Mouse (Mus musculus) forebrain, embryonic 11.5 days (tissue): Measurements from ENCODE around the gene Pp2d1. TPM values are rescaled to one million over a fixed set of nuclear protein-coding genes. Genes with fewer than 3 reads are reported as not detected.

Experiments used
- ATAC-seq: fragments of 200-750 bp; cut with Nextera tagmentation; replicated peaks from 2 replicates; pipeline ENCODE4 v1.8.0; 2017; ENCODE audit warnings: moderate TSS enrichment; ENCODE audit not compliant: low FRiP score
- DNase-seq: peaks from one replicate; pipeline ENCODE4 v3.0.0-alpha.2; 2017; ENCODE audit warnings: low spot score
- H3K27ac ChIP-seq: fragments of 300-500 bp; sonication (generic); 2 replicates; pipeline ENCODE4 v1.5.1; 2014; ENCODE audit warnings: low read depth, low read length
- H3K27me3 ChIP-seq: fragments of 300-500 bp; sonication (generic); 2 replicates; pipeline ENCODE4 v1.6.1; 2014; ENCODE audit warnings: mild to moderate bottlenecking, low read length, mixed read lengths; ENCODE audit not compliant: control insufficient read depth, insufficient read depth
- H3K36me3 ChIP-seq: fragments of 300-500 bp; sonication (generic); 2 replicates; pipeline ENCODE4 v1.6.1; 2014; ENCODE audit warnings: mild to moderate bottlenecking, low read length, moderate library complexity, mixed read lengths; ENCODE audit not compliant: control insufficient read depth, insufficient read depth
- H3K4me1 ChIP-seq: fragments of 300-500 bp; sonication (generic); replicated peaks from 2 replicates; pipeline ENCODE4 v1.6.1; 2014; ENCODE audit warnings: low read length, mixed read lengths; ENCODE audit not compliant: control insufficient read depth, insufficient read depth
- H3K4me2 ChIP-seq: fragments of 300-500 bp; sonication (generic); 2 replicates; pipeline ENCODE4 v1.6.1; 2014; ENCODE audit warnings: low read depth, mild to moderate bottlenecking, low read length, moderate library complexity, mixed read lengths; ENCODE audit not compliant: severe bottlenecking
- H3K4me3 ChIP-seq: fragments of 300-500 bp; sonication (generic); 2 replicates; pipeline ENCODE4 v1.5.1; 2014; ENCODE audit warnings: low read depth, low read length
- H3K9ac ChIP-seq: fragments of 300-500 bp; sonication (generic); 2 replicates; pipeline ENCODE4 v1.6.1; 2014; ENCODE audit warnings: low read length
- H3K9me3 ChIP-seq: fragments of 300-500 bp; sonication (generic); 2 replicates; pipeline ENCODE4 v1.6.1; 2016; ENCODE audit warnings: low read length, mixed read lengths; ENCODE audit not compliant: control insufficient read depth
- whole genome bisulfite sequencing: fragments of 180-500 bp; shearing (Covaris S2); extraction: QIAGEN DNeasy Blood & Tissue Kit; methylation state at CpG from one replicate; pipeline ENCODE4 v1.1.7; 2014; 5-methylcytosine and 5-hydroxymethylcytosine counted together
- polyA plus RNA-seq: library from polyadenylated mRNA; unstranded; fragments of >200 nt; fragmentation: Nextera tagmentation; extraction: Ambion mirVana; gene quantifications from 2 replicates; pipeline ENCODE4 v1.2.1, GENCODE M21; 2014

Pp2d1 gene
- polyA plus RNA-seq, 1 experiment from 2014 or later, result 0.47 TPM

- Histone ChIP-seq H3K9me3 (no peaks in the 10 kb centered on the region), H3K27me3 (no peaks in the 10 kb centered on the region), H3K27ac (0 out of 2 replicates have a peak overlapping the region, but pooled peaks have one; percentile 18), H3K4me3 (peak overlapping the region; percentile 88), H3K4me1 (peaks cover 3% of the 10 kb centered on the region), H3K9ac (peak overlapping the region; percentile 95; the same call in 1 of the 2 replicates), H3K36me3 (no peaks in the 10 kb centered on the region), H3K4me2 (peak overlapping the region; percentile 90)
- 33% methylated on average over 8 of the region's 8 CpGs for WGBS
- ATAC-seq (no peak), DNase-seq (no peak)
These were observed 29.6 kb upstream of the Pp2d1 start for GRCm38 (mm10) chr17:53568734-53569386.

GRCm38 (mm10) chr17:53568118-53568517, 28.9 kb upstream of the Pp2d1 start:
- Histone ChIP-seq H3K27ac (peak overlapping the region; percentile 92; the same call in 1 of the 2 replicates), H3K4me1 (peaks cover 3% of the 10 kb centered on the region), H3K9me3 (no peaks in the 10 kb centered on the region), H3K27me3 (no peaks in the 10 kb centered on the region), H3K4me2 (peak overlapping the region; percentile 90), H3K36me3 (no peaks in the 10 kb centered on the region), H3K4me3 (peak overlapping the region; percentile 88), H3K9ac (peak overlapping the region; percentile 95)
- ATAC-seq (peak; percentile 84), DNase-seq (peak; percentile 86)
- WGBS, result under 1% methylated on average over 15 of the region's 15 CpGs

- WGBS, result 0% methylated on average over 45 of the region's 67 CpGs
- H3K4me1 ChIP-seq, result peaks cover 3% of the 10 kb centered on the region
- peak overlapping the region; percentile 90 for H3K4me2 ChIP-seq
- peak overlapping the region; percentile 95 for H3K9ac ChIP-seq
- ATAC-seq (peak; percentile 70), DNase-seq (peak; percentile 84)
- H3K36me3 ChIP-seq, result no peaks in the 10 kb centered on the region
- peak overlapping the region; percentile 88 for H3K4me3 ChIP-seq
- H3K9me3 ChIP-seq, result no peaks in the 10 kb centered on the region
- peak overlapping the region; percentile 92 for H3K27ac ChIP-seq
- H3K27me3 ChIP-seq, result no peaks in the 10 kb centered on the region
These were observed 28.3 kb upstream of the Pp2d1 start for GRCm38 (mm10) chr17:53567346-53568101.

GRCm38 (mm10) chr17:53566919-53567345, 27.7 kb upstream of the Pp2d1 start:
- DNase-seq, result peak; percentile 78
- Histone ChIP-seq H3K4me2 (peak overlapping the region; percentile 90), H3K27ac (peak overlapping the region; percentile 92), H3K9me3 (no peaks in the 10 kb centered on the region), H3K27me3 (no peaks in the 10 kb centered on the region), H3K4me1 (peaks cover 3% of the 10 kb centered on the region), H3K9ac (peak overlapping the region; percentile 95), H3K36me3 (no peaks in the 10 kb centered on the region), H3K4me3 (peak overlapping the region; percentile 88)
- ATAC-seq, result peak; percentile 64
- WGBS, result under 1% methylated on average over 24 of the region's 51 CpGs

- Histone ChIP-seq H3K4me2 (peak within 1 kb of the TSS; percentile 90), H3K27me3 (no peaks in the 10 kb centered on the region), H3K27ac (peak within 1 kb of the TSS; percentile 92), H3K36me3 (no peaks in the 10 kb centered on the region), H3K9ac (peak within 1 kb of the TSS; percentile 95), H3K4me3 (peak within 1 kb of the TSS; percentile 88), H3K4me1 (peaks cover 3% of the 10 kb centered on the region), H3K9me3 (no peaks in the 10 kb centered on the region)
- ATAC-seq, result no peak
- WGBS, result 2% methylated on average over 20 of the region's 20 CpGs
- peak; percentile 56 for DNase-seq
These were observed 27.1 kb upstream of the Pp2d1 start, which contains the start of gene Kat2b for GRCm38 (mm10) chr17:53566161-53566918. Kat2b (plus strand) TSS chr17:53566861.

GRCm38 (mm10) chr17:53564837-53565236, 25.6 kb upstream of the Pp2d1 start:
- Histone ChIP-seq H3K27me3 (no peaks in the 10 kb centered on the region), H3K9me3 (no peaks in the 10 kb centered on the region), H3K4me2 (no peak overlapping the region), H3K4me1 (peaks cover 3% of the 10 kb centered on the region), H3K27ac (no peak overlapping the region), H3K36me3 (no peaks in the 10 kb centered on the region), H3K4me3 (no peak overlapping the region), H3K9ac (no peak overlapping the region)
- WGBS, result 94% methylated on average over 4 of the region's 4 CpGs
- ATAC-seq (no peak), DNase-seq (no peak)

GRCm38 (mm10) chr17:53561458-53562029, 22.3 kb upstream of the Pp2d1 start:
- DNase-seq, result no peak
- no peak overlapping the region for H3K27ac ChIP-seq
- H3K9me3 ChIP-seq, result no peaks in the 10 kb centered on the region
- no peak overlapping the region for H3K4me3 ChIP-seq
- no peaks in the 10 kb centered on the region; the same call in 1 of the 2 replicates for H3K4me1 ChIP-seq
- ATAC-seq, result no peak
- H3K27me3 ChIP-seq, result no peaks in the 10 kb centered on the region
- WGBS, result 88% methylated on average over 4 of the region's 4 CpGs
- H3K9ac ChIP-seq, result no peak overlapping the region
- no peaks in the 10 kb centered on the region for H3K36me3 ChIP-seq
- H3K4me2 ChIP-seq, result no peak overlapping the region

GRCm38 (mm10) chr17:53559646-53560045, 20.4 kb upstream of the Pp2d1 start:
- Histone ChIP-seq H3K27me3 (no peaks in the 10 kb centered on the region), H3K36me3 (no peaks in the 10 kb centered on the region), H3K4me3 (no peak overlapping the region), H3K27ac (no peak overlapping the region), H3K4me2 (no peak overlapping the region), H3K9ac (no peak overlapping the region), H3K4me1 (no peaks in the 10 kb centered on the region), H3K9me3 (no peaks in the 10 kb centered on the region)
- DNase-seq, result no peak
- no peak for ATAC-seq
- 92% methylated on average over 5 of the region's 5 CpGs for WGBS
